Mouse (Mus musculus) heart, postnatal 14 days (tissue): ENCODE results near the gene 1600014C10Rik. TPM values are rescaled to one million over a fixed set of nuclear protein-coding genes. Genes with fewer than 3 reads are reported as not detected.
A peak's percentile ranks its signal among the peaks of the same experiment; 100 is the strongest.

Experiments
- DNase-seq, 2 experiments: peaks; one replicate each; pipeline ENCODE4 v3.0.0; 2021 to 2022
- intact Hi-C: fragments of 180-260 bp; cut with DNase I; formaldehyde crosslinking; loops from one replicate; pipeline ENCODE4 v1.15.1; 2025
- total RNA-seq, 2 experiments: library from RNA; stranded (reverse); gene quantifications; 2 replicates each; pipeline ENCODE4 v1.2.3; 2021

1600014C10Rik gene
- total RNA-seq, 2 experiments from 2014 or later, result 26.0 to 27.3 TPM

DNA sequence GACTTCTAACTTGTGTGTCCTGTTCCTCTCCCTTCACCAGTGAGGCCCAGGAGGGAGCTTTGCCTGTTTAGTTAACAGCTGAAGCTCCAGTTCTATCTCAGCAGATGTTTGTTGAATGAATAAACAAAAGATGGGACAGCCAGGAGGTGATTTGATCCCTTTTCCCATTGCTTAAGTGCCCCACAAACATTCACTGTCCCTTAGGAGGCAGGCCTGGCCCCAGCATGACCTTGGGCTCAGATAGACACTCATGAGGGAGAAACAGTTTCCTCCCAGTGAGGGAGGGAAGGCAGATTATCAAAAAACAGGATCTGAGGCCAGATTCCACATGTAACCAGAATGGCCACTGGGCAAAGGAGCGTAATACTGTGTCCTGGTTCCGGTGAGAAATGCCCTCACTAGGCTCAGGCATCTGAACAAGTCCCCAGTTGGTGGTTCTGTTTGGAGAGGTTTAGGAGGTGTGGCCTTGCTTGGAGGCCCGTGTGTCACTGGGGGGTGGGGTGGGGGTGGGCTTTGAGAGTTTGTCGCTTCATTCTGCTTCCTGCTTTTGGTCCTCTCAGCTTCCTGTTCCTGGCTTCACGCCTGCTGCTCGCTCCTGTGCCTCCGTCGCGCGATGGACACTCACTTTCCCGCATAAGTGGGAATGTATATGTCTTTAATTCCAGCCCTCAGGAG is 26.6 kb downstream of the 1600014C10Rik start:
- DNase-seq, result no peak
- intact Hi-C loops, result no loop called here

- intact Hi-C loops, result no loop called here
- no peak for DNase-seq
These were observed 29.6 kb downstream of the 1600014C10Rik start for GRCm38 (mm10) chr7:38212651-38213062.

DNA sequence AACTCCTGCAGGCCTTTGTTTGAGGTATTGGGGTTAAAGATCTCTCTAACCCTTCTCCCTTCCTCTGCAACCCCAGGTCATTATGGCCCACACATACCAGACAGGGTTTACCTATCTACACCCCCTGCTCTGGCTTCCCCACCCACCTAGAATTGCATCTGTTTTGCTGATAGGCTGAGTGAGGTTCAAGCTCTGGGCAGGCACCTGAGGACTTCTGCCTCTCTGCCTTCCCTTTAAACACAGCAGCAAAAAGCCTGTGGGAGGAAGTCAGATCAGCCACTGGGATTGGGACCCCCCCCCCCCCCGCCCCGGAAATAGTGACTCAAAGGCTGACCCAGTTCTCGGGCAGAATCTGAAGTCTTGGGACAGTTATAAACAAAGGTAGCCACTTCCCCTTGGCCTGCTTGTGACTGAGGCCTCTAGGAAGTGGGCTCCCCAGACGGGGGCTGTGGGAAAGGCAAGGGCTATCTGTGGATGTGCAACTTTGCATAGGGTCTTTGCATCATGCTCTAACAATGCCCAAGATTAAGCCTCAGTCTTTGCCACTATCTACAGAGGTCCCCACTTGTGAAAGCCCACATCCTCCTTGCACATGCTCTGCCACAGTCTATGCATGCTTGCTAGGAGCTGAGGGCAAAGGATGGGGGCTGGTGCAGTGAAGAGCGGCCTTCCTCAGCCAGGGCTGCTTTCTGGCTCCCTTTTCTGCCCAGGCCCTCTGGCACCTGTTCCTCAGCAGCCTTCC is 31.6 kb downstream of the 1600014C10Rik start:
- no peak for DNase-seq
- intact Hi-C loops, result no loop called here

DNA sequence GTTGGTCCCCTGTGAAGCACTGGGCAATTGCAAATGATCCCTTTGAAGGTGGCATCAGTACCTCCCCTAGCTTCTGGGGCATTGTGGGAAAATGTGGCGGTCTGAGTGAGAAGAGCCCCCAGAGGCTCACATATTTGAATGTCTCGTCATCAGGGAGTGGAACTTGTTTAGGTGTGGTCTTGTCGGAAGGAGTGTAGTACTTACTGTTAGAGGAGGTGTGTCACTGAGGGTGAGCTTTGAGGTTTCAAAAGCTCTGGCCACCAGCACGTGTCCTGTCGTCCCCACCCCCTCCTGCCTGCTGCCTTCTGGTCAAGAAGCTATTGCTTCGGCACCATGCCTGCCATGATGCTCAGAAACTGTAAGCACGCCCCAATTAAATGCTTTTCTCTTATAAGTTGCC is 32.3 kb downstream of the 1600014C10Rik start:
- no peak for DNase-seq
- intact Hi-C loops, result no loop called here

DNA sequence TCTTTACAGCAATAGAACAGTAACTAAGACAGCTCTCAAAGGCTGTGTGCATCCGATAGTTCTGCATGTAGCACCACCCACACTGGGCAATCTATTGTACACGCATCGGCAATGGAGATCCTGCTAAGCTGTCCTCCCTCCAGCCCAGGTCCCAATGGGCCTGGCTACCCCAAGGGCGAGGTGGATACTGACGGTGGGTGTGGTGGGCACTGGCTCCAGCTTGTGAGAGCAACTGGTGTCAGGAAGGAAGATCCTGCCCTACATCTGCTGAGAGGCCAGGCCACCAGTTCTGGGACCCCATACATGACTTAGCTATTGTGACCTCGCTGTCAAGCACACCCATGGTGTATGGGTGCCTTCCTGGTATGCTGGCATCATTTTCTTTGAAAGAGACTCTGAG is 32.7 kb downstream of the 1600014C10Rik start:
- intact Hi-C loops, result no loop called here
- DNase-seq, result no peak

GRCm38 (mm10) chr7:38217417-38218171 is 34.6 kb downstream of the 1600014C10Rik start:
- intact Hi-C loops, result no loop called here
- peak; percentile 89 to 93 for DNase-seq

DNA sequence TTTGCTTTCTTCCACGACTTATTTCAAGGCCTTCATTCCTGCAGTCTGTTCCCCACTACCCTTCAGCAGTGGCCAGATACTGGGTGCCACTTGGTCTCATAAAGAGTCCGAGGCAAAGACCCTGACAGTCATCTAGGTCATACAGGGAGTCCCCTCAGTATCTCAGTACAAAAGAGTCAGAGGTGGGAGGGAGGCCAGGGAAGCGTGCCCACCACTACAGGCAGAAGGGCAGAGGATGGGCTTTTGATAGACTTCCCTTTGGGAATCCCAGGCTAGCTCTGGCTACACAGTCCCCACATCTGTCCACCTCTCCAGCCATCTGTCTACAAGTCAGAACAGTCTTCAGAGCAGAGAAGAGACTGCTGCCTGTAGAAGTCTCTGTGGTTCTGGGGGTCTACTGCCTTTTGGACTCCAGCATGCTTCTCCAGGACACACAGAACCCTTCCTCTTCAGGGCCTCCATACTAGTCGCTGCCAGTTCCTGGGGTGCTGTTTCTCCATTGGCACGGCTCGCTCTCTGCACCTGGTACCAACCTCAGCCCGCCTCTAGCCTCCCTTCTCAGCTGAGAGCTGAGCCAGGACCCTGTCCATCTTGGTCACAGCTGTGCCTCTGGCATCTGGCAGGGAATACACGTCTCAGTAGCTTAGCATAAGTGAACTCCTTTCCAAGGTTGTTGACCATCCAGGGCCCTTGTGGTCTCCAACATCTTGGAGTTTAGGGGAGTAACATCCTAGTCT is 35.8 kb downstream of the 1600014C10Rik start:
- DNase-seq, result no peak
- intact Hi-C loops, result no loop called here

DNA sequence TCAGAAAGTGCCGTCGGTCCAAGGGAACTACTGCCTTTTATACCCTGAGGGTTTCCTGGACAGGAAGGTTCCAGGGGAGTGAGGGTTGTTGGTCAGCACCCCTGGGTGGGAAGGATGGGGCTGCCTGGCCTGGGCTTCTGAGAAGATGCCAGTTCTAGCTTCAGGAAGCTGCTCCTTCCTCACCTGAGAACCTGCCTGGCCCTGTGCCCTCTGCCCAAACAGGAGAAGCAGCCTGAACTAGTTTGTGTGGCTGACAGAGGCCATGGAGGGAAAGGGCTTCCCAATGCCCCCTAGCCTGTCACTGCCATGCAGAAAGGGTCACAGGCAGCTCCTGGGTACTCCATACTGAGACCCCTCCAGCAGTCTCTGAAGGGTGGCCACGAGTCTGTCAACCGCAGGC is 36.5 kb downstream of the 1600014C10Rik start:
- no peak for DNase-seq
- intact Hi-C loops, result no loop called here

DNA sequence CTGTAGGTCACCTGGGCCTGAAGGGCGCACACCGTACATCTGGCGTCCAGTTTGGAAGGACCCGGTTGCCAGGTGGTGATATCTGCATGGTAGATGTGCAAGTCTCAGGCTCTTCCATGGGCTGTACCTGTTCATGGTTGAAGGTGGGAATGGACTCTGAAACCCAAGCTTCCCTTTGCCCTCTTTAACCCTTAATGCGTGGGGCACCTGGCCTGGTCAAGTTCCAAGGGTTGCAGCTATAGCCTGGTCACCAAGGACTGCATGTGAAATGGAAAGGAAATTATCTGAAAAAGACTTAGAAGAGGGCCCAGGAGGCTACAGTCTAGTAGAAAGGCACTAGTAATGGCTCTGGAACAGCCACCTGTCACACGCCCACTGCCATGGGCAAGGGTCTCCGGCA is 37.8 kb downstream of the 1600014C10Rik start:
- intact Hi-C loops, result no loop called here
- DNase-seq, result no peak

GRCm38 (mm10) chr7:38224577-38225369 is 41.8 kb downstream of the 1600014C10Rik start:
- intact Hi-C loops, result no loop called here

GRCm38 (mm10) chr7:38226226-38226625 is 43.2 kb downstream of the 1600014C10Rik start:
- DNase-seq, result no peak
- intact Hi-C loops, result loop anchor here (2.0 kb wide), 1 partner anchor 45 kb away; the partner anchor contains the start of gene Pop4

More at GRCm38 (mm10) chr7:38224577-38225369, 41.8 kb downstream of the 1600014C10Rik start:
- peak; percentile 43 to 62 for DNase-seq

DNA sequence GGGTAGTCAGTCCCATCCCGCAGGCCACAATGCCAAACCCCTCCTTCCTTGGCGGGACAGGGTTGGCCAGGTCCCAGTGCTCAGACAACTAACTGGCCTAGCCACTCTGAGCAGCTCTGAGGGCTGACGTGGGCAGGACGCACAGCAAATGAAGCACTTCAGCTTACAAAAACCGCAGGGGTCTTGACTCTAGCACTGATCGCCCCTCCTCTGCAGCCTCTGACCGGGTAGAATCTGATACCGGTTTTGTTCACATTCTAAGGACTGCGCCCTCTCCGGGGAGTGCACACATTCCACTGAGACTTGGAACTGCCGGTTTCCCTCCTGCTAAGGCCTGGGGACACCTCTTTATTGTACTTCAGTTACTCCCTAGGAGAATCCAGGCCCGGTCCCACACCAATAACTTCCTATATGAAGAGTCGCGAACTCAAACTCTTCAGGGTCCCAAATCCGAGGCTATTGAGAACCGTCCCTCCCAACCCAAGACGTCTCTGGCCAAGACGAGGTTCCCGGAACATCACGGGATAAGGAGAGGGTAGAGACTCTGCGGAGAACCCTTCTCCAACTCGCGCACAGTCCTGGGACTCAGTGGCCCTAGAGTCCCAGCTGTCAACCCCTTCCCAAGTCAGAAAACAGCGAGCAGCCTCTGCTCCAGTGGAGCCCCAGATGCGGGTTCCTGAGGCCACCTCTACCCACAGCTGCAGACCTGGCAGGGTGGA is 44.3 kb downstream of the 1600014C10Rik start:
- intact Hi-C loops, result loop anchor here (2.0 kb wide), 1 partner anchor 43 kb away; the partner anchor contains the start of gene Pop4

GRCm38 (mm10) chr7:38227900-38228298 is 44.9 kb downstream of the 1600014C10Rik start, which contains the start of gene Plekhf1:
Gene Plekhf1 (minus strand): TSS chr7:38228016.
- peak; percentile 95 to 96 for DNase-seq
- intact Hi-C loops, result loop anchor here (2.0 kb wide), 1 partner anchor 43 kb away; the partner anchor contains the start of gene Pop4

More for the DNA sequence above, 44.3 kb downstream of the 1600014C10Rik start:
- DNase-seq, result peak; percentile 89 to 94

- intact Hi-C loops, result no loop called here
- DNase-seq, result no peak
These were observed 45.3 kb downstream of the 1600014C10Rik start for GRCm38 (mm10) chr7:38228329-38228728.

DNA sequence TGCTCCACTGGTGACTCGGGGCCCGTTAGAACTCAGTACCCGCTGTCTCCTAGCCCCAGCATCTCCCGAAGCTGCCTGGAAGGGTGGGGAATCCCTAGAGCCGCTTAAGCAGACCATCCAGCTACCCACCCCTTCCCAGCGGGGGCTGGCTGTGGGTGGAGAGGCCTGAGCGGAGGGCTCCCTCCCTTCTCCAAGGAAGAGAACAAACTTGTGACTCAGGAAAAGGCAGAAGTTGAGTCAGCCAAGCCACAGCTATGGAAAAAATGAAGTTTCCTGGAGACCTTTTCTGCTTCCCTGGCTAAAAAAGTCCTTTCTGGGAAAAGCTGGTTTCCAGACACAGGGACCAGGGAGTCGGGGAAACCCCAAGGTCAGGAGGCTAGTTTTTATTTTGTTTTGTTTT is 47.3 kb downstream of the 1600014C10Rik start:
- DNase-seq, result peak in 1 of 2 experiments; percentile 59
- intact Hi-C loops, result no loop called here

DNA sequence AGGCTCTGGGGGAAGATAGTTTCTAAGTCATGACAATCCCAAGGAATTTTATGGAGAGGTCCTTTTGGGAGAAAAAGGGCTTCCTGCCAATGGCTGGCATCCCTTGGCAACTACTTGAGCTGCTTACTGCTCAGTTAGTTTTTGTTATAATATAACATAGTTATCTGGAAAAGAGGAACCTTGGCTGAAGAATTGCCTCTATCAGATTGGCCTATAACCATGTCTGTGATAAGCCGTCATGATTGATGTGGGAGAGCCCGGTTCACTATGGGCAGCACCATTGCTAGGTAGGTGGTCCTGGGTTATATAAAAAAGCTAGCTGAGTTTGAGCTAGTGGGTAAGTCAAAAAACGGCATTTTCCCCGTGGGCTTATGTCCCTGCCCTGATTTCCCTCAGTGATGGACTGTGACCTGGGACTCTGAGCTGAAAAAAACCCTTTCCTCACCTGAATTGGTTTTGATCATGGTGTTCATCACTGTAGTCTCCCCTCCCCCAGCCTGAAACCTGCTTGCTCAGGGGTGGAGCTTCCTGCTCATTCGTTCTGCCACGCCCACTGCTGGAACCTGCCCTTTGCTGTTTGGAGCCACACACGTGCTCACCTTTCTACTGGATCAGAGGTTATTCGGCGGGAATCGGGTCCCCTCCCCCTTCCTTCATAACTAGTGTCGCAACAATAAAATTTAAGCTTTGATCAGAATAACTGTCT is 53.5 kb downstream of the 1600014C10Rik start:
- no peak for DNase-seq
- intact Hi-C loops, result no loop called here

DNA sequence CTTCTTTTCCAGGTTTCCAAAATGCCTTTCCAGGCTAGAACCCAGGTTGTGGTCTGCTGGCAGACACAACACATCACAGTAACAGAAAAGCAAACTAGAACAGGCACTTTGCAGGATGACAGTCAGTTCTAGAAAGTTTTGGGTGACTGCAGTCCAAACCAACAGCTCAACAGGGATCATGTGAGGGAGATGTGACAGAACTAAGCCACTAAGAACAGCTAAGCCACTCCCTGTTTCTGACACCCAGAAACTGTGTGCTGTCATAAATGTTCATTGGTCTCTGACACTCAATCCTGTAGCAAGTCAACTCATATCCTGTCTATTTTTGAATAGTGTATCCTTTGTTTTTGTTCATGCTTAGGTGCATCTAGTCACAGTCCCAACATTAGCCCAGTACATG is 54.1 kb downstream of the 1600014C10Rik start:
- intact Hi-C loops, result no loop called here
- DNase-seq, result no peak

GRCm38 (mm10) chr7:38242417-38242816 is 59.4 kb downstream of the 1600014C10Rik start:
- no peak for DNase-seq
- intact Hi-C loops, result no loop called here
